Mouse (Mus musculus) mouse trophoblast stem cell (cell line): ENCODE measurements around the gene Jmjd4.

Experiments used
- in situ Hi-C, 2 experiments: fragments of 300-500 bp; cut with MseI, MboI; formaldehyde crosslinking; loops; 2 replicates in 1 of 2; 3 replicates in 1 of 2; pipeline ENCODE4 v1.15.1; 2025

Jmjd4 gene

GRCm38 (mm10) chr11:59449741-59450229 lies at the start of gene Jmjd4:
TSS of gene Jmjd4 (plus strand) at chr11:59450045.
- in situ Hi-C loops, result no loop called here

DNA sequence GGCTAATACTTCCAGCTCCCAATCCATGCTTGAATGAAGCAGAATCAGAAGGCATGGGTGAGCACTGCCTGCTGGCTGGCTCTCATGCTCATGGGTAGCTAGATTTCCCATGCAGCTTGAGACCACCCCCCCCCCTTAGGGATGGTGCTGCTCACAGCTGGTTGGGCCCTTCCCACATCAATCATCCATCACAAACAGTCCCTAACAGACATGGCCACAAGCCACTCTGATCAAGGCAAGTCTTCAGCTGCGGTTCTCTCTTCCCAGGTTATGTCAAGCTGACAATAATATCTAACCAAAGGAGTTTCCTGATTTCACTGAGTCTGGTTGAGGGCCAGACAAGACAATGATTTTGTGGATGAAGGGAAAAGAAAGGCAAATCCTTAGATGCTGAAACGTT lies 49.0 kb upstream of the Jmjd4 start:
- in situ Hi-C loops, result no loop called here

DNA sequence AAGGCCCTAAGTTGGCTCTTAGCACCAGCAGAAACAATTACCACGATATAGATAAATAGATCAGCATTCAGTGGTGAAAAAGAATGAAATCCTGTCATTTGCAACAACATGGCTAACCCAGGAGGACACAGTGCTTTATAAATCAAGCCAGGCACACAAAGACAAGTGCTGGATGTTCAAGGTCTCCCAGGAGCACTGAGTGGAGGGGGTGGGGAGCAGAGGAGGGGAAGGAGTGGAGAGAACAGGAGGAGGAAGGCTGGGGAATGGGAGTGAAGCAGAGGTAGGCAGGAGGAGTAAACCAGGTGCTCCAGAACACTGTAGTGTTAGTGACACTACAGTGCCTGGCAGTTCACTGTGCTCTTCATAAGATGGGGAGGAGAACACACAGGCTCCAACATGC lies 44.1 kb upstream of the Jmjd4 start:
- in situ Hi-C loops, result no loop called here

GRCm38 (mm10) chr11:59410851-59411250 lies 39.0 kb upstream of the Jmjd4 start:
- in situ Hi-C loops, result no loop called here

DNA sequence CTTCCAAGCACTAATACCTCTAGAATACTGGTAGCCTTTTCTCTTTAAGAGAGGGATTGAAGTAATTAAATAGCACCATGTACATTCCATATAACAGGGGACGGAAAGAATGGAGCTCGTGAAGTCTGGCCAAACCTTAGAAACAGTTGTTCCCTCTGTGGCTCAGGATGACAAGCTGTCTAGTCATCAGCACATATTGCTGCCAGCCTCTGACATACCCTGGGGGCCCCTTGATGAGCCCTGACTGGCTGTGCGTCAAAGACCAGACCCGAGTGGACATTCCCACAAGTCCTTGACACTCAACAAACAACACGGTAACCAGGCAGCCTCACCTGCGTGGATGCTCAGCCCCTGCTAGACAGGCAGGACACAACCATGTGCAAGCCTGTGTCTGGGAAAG lies 37.8 kb upstream of the Jmjd4 start:
- in situ Hi-C loops, result no loop called here

DNA sequence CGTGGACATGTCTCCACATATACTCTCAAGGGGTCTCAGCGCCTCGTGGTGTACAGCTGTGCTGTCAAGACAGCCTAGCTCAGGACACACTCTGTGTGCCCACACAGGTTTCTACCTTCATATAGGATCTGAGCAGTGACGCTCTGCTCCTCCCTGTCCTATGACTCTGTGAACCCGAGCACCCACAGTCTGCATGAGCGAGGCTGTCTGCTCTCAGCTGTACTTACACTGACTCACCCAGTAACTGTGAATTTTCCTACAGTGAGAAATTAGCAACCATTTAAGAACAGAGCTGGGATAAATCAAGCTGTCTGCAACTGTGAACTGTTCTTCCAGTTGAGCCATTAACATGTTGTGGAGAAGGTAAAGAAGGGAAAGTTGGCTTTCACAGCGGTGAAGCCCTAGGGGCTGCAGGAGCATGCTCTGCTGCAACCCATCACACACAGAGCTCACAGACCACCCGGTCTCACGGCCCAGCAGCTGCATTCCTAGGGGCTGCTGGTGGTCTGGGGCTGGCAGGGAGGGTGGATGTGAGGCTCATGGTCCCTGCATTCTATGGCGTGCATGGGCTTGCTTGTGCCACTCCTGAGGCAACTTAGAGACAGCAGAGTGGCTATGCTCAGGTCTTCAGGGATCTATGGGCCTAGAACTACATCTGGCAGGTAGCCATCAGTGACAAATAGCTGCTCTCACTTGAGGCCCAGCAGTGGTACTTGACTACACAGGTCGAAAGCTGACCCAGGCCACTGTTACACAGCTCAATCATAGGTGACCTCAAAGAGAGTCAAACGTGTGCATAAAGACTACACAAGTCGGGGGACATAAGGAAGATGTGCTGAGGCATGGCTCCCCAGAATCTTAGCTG lies 36.6 kb upstream of the Jmjd4 start:
- in situ Hi-C loops, result no loop called here

DNA sequence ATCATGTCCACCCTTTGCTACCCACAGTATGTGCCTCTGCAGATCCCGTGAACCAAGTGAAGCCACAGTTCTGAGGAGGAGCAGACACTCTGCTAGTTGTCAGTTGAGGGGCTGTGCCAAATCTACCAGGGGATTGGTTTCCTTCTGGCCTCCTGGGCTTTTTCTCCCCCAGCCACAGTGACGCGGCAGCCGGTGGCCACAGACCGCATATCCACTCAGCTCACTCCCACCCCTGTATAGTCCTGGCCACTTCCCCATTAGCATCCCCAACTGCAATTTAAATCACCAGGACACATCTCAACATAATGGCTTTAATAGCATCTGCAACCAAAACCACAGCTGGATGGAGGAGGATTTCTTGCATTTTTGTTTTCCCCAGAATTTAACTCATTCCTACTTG lies 31.1 kb upstream of the Jmjd4 start:
- in situ Hi-C loops, result no loop called here

- in situ Hi-C loops, result no loop called here
These were observed 28.4 kb upstream of the Jmjd4 start for GRCm38 (mm10) chr11:59421436-59421835.

DNA sequence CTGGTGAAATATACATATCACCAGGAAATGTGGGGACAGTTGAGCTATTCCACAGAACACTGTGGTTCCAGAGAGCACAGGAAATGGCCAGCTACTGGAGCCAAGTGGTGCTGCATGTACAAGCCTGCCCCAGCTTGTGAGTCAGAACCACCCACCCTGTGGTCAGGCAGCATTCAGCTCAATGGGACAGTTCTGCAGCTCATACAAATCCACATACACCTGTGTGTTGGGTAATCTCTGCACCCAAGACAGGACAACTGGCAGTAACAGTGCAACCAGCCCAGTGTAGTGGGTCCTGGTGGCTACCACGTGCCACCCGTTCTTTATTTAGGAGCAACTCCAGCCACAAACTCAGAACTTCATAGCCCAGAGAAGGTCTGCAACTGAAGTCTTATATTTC lies 27.9 kb upstream of the Jmjd4 start:
- in situ Hi-C loops, result no loop called here

GRCm38 (mm10) chr11:59423010-59423588 lies 26.7 kb upstream of the Jmjd4 start:
- in situ Hi-C loops, result no loop called here

DNA sequence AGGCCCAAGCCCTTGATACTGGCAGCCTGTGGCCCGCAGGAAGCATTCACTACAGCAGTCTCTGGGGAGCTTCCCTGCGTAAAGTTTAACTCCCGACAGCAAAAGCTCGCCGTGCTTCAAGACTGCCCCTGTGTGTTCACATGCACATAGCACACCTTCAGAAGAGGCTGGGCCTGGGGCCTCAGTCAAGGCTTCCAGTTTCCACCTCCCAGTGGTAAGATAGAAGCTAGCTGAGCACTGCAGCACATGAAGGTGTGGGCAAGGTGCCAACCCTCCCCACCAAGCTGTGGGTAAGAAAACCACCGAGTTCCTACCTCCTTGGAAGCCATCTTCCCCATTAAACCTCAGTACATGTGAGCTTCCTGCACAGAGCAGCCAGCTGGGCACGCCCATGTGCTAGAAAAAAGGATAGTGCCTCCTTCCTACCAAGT lies 24.2 kb upstream of the Jmjd4 start:
- in situ Hi-C loops, result no loop called here

DNA sequence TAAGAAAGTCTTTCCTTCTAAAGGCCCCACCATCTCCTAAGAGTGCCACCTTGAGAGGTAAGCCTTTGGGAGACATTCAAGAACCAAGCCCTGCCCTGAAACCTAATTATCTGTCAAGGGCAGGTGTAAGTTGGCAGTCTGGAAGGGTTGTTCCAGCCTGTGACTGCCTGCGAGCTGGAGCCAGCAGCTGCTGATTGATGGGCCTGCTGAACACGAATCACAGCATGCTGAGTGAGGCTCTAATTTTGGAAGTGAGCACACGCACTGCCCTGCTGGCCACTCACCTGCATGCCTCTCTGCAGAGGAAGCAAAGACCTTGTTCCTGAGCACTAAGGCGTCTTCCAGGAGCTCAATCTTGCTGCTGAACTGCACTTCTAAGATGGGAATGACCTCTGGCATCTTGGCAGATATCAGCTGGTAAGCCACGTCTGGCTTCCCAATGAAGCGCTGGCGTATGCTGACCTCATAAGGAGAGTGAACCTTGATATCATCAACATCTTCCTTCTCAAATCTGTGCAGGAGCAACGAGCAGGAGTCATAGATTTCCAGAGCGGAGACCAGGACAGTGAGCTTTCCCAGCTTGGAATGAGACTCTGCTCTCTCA lies 21.7 kb upstream of the Jmjd4 start:
- in situ Hi-C loops, result no loop called here

GRCm38 (mm10) chr11:59429959-59430358 lies 19.9 kb upstream of the Jmjd4 start:
- in situ Hi-C loops, result no loop called here

DNA sequence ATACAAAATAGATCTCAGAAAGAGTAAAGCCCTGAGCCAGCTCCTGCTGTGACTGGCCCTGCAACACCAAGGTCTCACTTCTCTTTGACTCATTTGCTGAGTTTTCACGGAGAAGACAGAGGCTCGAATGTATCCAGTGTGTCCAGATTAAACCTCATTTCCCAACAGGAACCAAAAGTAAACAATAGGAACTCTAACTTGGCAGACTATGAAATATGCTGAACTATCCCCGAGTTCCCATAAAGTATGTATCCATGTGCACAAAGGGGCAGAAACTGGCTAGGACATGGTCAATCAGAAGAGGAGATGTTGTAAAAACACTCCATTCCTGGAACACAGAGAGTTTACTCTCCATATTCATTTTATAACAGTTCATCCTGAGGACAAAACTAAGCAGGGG lies 17.6 kb upstream of the Jmjd4 start:
- in situ Hi-C loops, result no loop called here

GRCm38 (mm10) chr11:59437954-59438353 lies 11.9 kb upstream of the Jmjd4 start:
- in situ Hi-C loops, result no loop called here

GRCm38 (mm10) chr11:59443102-59443501 lies 6.7 kb upstream of the Jmjd4 start:
- in situ Hi-C loops, result no loop called here

DNA sequence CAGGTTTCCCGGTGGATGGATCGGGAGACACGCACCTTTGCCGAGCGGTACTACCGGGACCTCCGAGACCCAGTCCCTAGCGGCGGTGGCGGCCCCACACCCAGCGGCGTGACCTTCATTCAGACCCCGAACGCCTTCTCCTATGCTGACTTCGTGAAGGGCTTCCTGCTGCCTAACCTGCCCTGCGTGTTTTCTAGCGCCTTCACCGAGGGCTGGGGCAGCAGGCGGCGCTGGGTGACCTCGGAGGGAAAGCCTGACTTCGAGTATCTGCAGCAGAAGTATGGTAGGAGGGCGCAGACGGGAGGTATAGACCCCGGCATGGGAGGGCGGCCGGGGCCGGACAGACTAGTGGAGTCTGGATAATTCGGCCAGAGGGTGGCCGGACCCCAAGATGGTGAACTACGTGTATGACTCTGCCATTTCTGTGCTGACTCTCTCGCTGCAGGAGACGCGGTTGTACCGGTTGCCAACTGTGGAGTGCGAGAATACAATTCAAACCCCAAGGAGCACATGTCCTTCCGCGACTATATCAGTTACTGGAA lies 456 bp downstream of the Jmjd4 start:
- in situ Hi-C loops, result no loop called here

- in situ Hi-C loops, result no loop called here
These were observed 1.2 kb downstream of the Jmjd4 start, which contains the start of gene Snap47 for GRCm38 (mm10) chr11:59451086-59451485. TSS of gene Snap47 (minus strand) at chr11:59451186.

GRCm38 (mm10) chr11:59456346-59456745 lies 6.5 kb downstream of the Jmjd4 start:
- in situ Hi-C loops, result no loop called here

DNA sequence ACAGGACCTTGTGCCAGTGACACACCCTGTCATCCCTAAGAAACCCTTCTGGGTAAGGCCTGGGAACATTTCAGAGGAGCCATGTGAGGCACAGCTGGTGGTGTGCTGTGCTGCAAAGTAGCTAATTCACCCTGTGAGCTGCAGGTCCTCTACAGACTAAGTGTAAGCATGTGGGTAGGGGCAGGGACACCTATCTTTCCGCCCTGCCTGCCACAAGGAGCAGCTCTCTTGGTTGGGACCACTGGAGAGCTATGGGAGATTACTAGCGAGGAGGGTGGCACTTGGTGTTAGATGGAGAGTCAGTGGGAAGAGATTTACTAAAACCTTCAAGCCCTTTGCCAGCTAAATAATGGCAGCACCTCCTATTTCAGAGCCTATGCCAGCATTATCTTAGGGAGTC lies 7.0 kb downstream of the Jmjd4 start:
- in situ Hi-C loops, result no loop called here

DNA sequence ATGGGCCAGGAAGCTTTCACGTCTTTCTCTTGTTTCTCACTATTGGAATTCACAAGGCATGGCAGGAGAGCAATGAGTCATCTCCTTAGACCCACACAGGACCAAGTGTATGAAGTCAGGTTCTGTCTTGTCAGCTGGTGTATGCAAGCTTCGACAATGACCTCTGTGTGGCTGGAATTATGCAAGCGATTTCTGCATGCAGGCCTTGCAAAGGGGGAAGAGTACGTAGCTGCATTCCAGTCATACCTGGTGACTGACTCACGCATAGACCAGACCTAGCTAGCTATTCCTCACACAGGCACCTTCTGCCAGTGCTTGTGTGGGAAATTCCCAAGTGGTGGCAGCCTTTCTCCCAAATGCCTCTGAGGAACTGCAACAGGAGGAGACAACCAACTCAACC lies 9.1 kb downstream of the Jmjd4 start:
- in situ Hi-C loops, result no loop called here

GRCm38 (mm10) chr11:59460459-59460858 lies 10.6 kb downstream of the Jmjd4 start:
- in situ Hi-C loops, result no loop called here
